Mouse (Mus musculus): ENCODE data around the gene Lrig3. TPM values are rescaled to one million over a fixed set of nuclear protein-coding genes. Genes with fewer than 3 reads are reported as not detected.

Lrig3 gene
- polyA plus RNA-seq (2017; shearing (Covaris generic)), result not detected

DNA sequence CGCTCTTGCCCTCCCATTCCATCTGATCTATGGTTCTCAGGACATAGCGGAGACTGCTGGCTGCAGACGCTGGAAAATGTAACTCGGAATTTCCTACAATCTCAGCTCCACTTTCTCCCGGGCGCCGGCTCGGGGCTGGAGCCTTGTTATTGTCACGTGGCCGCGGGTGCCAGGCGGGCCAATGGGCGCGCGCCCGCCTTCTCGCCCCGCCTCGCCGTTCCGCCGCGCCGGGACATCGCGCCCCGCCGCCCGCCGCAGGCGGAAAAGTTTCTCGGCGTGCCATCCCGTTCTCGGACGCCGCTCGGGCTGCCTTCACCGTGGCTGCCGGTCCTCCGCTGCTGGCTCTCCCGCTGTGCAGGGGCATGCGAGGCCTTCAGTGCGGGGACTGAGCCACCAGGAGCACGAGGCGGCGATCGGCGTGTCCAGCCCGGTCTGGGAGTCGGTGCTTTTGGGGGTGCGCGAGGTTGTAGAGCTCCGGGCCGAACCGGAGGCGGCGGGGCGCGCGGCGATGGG, at the start of gene Lrig3:
TSS of gene Lrig3 (plus strand) at position 201 of the 513 bp plus-strand sequence.
- ATAC-seq, result no peak

DNA sequence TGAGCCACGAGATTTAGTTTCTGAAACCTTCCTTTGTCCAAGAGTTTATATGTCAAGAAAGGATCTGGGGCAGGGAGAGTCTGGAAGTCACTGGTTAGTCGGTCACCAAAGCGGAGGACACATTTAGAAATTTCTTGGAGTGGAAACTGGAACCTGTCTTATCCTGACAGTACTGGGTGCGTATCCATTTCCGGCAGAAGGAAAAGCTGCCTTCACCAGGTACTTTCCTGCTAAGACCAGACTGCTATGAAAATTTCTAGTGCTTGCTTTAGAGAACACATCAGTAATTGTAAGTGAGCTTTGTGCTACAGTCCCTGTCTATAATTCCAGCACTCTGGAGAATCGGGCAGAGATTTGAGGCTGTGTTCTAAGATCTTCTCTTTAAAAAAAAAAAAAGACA, 49.2 kb upstream of the Lrig3 start:
- ATAC-seq, result no peak

DNA sequence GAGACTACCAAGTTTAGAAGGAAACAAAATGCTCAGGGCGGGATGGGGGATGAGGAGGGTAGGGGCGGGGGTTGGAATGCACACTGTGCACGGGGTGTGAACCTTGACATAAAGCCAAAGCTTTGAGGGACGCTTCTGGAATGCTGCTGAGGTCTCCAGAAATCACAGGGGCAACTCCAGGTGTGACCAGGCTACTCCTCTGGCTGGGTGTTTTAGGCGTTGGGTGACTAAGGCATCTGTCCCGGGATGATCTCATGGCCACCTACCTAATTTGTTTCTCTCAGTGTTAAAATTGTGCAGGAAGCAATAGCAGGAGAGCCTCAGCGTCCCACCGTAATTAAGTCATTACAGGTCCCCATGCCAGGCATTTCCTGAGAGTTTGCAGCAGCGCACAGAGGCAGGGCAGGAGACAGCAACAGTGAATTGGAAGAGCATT, 48.5 kb upstream of the Lrig3 start:
- ATAC-seq, result no peak

DNA sequence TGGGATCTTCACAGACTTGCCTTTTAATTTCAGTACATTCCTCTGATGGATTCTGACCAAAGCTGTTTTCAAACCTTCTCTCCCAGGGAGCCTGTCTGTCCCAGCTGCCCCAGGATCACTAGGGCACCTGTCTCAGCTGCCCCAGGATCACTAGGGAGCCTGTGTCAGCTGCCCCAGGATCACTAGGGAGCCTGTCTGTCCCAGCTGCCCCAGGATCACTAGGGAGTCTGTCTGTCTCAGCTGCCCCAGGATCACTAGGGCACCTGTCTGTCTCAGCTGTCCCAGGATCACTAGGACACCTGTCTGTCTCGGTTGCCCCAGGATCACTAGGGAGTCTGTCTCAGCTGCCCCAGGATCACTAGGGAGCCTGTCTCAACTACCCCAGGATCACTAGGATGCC, 47.0 kb upstream of the Lrig3 start:
- no peak for ATAC-seq

DNA sequence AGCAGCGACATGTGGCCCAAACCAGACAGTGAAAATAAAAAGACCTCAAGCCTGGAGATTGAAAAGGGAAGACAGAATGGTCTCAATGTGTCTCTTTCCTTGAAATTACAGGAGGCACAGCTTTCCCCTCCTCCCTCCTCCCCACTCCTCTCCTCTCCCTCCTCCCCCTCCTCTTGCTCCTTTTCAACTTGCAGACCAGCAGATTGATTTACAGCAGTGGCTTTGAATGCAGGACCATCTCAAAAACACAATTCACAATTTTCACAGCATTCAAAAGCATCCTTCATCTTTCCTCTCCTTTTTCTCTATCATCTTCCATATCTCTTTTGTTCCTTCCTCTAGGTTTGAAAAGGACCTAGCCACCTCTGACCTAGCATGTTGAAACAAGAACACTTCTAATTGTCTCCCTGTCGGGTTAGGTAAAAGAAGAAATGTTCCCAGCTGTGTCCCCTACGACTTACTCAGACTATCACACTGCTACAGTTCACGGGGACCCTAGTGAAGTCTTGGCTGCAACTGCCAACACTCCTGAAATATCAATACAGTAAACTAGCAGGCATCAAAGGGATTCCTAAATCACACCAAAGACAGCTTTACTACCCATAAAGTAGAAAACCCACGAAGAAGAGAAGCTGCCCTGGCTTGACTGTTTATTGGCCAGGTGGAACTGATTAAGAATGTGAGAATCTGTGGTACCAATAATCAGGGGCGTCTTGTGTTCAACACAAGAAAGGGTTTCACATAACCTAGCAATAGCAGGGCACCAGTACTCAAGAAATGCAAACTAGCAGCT, 44.1 kb upstream of the Lrig3 start:
- no peak for ATAC-seq

DNA sequence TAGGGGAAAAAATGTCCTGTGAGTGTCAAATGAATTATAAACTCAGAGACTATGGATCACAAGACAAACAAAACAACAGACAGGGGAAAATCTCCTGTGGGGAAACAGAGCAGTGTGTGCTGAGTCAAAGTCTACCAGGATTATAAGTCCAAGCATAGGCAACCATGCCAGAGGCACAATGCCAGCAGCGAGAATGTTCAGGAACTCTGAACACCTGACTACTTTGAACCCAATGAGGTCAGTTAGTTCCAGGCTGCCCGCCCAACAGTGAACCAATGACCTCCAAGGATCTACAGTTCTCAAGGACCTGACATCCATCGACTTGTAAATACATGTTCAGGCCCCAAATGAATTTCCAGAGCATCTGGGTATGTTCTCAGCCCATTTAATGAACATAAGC, 36.0 kb upstream of the Lrig3 start:
- no peak for ATAC-seq

DNA sequence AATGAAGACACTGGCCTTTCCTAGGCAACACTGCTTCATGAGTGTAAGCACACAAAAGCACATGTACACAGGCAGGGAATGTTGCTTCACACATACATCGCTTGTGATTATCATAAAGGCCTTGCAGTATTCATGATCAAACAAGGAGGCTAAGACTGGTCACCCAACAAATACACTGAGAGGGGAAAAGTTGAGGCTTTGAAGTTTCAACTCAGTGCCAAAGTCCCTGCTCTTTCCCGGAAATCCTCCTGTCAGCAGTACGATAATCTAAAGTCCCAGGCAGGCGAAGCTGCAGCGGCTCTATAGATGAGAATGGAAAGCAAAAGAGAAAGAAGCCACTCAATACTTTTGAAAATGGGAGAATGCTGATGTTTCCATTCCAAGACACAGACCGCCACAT, 32.6 kb upstream of the Lrig3 start:
- ATAC-seq, result no peak

DNA sequence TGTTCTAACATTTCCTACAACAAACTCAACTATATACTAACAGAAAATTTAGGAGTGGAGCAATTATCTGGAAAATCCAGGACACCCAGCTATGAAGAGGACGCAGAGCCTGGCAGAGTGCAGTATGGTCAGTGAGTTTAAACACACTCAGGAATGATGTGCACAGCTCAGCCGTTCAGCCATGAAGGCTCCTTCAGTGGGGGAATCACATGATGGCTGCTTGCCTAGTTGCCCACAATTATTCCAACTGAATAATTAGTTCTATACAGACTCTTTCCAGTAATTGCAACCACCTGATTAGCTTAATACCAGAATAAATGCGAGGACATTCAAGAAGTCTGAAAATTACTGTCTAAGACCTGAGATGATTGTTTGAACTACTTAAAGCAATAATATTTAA, 31.9 kb upstream of the Lrig3 start:
- ATAC-seq, result no peak

DNA sequence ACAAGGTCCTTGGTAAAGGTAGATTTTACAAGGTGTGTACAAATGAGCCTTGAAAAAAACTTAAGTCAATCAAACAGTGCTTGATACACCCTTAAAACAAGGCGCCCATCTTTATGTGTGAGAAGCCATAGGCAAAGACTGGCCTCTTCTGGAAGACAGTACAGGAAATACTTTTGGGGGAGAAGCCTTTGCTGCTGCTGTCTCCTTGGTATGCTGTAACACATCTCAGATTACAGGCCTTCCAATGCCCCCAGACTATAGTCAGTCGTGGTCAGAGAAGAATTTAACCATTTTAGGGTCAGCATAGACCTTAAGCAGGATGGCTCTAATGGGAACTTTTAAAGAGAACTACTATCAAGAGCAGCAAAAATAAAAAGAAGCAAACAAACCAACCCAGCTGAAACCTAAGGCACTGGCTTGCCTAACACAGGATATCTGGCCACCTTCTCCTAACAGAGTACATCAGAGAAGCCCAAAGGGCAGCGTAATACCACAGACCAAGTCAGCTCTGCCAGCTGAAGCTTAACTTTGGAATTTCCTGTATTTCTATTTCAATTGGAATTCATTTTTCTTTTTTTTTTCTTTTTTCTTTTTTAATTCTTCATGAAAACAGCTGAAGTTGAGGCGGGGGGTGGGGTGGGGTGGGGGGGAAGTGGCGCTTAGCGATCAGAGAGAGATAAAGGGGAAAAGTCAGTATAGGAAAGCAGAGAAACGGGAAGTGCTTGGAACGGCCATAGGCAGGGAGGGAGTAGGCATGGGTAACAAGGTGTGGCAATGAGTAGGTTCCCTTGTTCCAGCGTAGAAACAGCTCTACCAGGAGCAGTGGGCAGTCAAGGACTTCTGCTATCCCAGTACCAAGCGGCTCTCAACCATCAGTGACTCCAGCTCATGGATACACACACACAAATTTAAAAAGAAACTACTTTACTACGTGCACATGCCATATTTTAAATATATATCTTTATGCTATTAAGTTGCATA, 28.2 kb upstream of the Lrig3 start:
- ATAC-seq, result no peak

DNA sequence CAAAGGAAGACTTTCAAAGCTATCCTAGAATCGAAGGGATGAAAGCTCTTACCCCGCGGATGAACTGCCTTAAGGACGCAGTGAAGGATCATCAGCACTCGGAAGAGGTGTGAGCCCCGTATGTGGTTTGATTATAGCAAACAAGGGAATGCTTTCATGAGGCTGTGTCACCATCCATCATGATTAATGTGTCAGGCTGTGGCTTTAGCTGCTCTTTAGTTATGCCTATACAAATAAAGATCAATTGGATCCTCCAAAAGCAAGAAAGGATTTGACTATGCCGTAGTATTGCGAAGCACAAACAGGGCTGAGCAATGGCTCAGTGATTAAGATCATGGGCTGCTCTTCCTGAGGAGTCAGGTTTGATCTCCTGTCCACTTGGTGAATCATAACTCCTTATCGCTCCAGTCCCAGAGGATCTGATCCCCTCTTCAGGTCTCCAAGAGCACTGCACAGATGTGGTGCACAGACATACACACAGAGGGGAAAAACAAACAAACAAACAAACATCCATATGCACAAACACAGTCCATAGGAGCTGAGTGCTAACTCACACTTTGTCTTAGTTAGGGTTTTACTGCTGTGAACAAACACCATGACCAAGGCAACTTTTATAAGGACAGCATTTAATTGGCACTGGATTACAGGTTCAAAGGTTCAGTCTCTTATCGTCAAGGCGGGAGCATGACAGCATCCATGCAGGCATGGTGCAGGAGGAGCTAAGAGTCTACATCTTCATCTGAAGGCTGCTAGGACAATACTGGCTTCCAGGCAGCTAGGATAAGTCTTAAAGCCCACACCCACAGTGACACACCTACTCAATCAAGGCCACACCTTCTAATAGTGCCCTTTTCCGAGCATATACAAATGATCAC, 27.2 kb upstream of the Lrig3 start:
- ATAC-seq, result no peak

DNA sequence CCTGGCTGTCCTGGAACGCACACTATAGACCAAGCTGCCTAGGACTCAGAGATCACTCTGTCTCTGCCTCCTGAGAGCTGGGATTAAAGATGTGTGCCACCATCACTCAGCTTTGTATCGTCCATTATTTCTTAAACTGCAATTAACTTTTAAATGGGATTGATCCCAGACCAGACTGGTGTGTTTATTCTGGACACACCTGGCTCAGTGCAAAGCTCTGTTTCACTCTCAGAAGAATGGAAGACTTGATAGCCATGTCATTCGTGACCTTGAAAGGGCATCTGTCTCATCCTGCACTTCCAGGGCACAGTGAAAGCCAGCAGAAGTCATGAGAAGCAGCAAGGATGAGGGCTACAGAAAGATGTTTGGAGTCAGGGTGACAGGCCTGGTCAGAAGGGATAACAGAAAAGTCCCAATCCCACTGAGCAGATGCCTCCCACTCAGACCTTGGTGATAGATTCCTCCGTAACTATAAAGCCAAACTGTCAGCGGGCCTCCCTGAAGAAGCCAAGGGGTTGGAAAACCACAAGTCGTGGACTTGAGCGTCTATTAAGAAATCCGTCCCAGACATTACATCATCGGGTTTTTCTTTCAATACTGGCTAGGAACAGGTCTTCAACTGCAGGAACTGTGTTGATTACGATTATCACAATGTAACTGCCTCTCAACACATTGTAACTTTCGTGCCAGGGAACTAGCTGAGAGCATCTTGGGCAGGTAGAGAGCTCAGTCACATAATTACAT, 25.5 kb upstream of the Lrig3 start:
- no peak for ATAC-seq

DNA sequence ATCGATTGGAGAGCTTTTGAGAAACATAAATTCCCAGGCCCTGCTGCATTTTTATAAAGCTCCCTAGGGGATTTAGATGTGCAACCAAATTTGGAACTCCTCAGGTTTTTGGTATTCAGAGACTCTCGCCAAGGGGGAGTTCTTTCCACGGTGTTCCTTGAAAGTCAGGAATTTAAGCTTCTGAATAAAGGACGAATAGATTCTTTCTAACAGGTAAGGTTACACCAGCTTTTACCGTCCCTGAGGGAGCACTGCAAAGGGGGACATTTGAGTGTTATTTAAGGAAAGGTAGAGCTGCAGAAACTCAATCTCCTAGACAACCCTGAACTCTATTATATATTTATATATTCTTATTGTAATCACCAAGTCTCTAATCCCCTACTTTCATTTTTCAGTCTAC, 22.9 kb upstream of the Lrig3 start:
- ATAC-seq, result no peak

DNA sequence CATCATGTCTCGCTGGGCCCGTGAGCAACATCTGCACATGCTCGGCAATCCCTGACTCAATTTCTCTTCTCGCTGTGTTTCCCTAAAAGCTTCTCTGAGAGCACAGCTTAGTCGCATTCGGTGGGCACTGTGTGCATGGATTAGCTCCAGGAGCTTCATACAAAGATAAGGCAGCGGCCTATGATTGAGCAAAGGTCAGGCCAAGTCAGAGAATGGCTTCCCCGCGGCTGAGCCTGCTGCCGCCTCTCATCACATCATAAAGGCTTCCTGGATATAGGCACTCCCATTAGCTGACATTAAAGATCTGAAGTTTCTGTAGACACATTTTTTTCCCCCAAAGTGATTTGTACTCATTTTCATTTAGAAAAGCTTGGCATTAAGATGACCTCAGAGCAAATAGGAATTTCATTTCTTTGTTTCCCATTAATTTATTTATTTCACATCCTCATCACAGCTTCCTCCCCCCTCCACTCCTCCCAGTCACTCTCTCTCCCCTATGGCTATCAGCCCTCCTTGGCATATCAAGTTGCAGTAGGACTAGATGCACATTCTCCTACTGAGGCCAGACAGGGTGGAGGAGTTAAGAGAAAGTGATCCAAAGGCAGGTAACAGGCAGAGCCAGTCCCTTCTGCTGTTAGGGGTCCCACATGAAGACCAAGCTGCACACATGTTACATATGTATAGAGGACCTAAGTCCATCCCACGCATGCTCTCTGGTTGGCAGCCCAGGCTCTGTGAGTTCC, 21.0 kb upstream of the Lrig3 start:
- no peak for ATAC-seq

DNA sequence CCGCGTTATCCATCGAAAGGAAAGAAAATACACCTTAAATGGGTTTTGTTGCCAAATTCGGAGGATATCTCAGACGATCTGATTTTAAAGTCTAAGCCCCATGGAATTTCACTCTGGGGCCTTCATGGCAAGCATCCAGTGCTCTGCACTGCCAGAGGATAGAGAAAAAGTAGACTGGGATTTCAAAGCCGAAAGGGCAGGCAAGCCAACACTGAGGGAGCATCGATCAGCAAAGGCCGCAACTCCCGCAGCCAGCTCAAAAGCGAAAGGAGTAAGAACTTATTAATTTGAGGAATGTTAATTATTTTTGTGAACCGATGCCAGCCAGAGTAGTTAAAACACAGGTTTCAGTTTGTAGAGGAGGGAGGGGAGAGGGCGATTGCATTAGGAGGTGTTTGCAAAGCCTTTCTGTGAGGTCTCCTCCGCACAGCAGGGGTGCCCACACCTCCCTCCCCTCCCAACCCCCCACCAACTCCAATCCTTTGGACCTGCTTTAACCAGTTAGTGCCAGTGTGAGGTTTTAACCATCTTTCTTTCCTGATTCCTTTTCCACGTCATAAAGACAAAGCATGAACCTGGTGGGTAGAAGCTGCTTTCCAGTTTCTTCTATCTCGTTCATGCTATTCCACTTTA, 17.0 kb upstream of the Lrig3 start:
- ATAC-seq, result no peak

DNA sequence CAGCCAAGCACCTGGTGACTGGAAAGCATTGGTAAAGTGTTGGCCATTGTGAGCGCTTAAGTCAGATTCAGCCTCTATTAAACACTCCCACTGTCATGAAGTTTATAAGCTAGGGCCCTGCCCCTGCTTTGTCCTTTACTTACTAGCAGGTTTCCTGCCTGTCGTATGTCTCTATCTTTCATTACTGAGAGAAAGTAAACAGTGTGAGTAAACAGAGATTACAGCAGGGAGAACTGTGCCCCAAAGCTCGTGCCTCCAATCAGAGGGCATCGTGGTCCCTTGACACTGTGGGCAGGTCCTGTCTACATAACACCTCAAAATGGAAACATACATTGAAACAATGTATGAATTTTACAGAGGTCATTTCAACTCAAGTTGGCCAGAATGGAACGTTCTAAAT, 14.3 kb upstream of the Lrig3 start:
- ATAC-seq, result no peak

DNA sequence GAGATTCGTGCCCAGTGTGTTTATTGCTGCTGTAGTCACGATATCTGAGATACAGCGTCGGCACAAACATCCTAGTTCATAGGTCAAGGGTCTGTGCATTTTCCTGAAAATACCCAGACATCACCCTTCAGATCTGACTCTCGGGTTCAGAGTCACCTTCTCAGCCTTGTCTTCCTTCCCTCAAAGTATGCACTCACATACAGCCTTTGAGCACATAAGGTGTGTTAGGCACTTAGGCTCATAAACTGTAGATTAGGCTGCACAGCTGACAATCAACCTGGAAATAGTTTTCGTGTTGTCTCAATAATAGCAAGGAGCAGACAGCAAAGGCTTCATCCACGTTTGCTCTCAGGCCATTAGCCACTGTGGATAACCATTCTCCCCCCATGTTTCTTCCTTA, 11.6 kb upstream of the Lrig3 start:
- ATAC-seq, result no peak

DNA sequence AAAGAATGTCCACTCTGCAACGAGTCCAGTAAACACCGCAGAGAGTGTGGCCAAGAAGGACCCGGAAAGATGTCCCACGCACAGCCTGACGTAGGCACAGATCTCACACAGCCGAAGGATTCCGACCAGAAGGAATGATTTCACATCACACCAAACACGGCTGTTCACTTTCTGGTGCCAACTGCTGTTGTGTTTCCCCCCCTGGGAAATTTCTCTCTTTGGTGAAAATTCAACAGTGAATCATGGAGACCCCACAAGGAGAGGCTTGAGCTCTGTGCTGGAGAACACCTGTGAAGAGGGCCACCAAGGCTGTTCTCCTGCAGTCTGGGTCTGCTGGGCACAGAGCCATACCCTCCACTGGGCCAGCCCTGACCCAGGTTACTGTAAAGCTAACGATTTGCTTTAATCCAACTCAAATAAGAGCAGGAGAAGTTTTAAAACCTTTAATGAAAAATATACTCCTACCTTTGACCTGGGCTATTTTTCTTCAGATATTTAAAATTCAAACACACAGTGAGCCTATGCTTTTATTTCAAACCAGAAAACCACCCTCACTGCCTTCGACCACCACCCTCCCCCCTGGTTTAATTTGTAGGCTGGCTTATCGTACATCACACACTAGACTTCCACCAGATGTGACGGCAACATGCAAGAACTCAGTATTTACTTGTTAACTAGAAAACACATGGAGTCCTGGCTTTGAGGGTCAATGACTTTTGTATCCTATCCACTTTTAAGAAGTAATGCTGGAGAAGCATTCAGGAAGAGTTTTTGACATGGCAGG, 11.0 kb upstream of the Lrig3 start:
- ATAC-seq, result no peak

DNA sequence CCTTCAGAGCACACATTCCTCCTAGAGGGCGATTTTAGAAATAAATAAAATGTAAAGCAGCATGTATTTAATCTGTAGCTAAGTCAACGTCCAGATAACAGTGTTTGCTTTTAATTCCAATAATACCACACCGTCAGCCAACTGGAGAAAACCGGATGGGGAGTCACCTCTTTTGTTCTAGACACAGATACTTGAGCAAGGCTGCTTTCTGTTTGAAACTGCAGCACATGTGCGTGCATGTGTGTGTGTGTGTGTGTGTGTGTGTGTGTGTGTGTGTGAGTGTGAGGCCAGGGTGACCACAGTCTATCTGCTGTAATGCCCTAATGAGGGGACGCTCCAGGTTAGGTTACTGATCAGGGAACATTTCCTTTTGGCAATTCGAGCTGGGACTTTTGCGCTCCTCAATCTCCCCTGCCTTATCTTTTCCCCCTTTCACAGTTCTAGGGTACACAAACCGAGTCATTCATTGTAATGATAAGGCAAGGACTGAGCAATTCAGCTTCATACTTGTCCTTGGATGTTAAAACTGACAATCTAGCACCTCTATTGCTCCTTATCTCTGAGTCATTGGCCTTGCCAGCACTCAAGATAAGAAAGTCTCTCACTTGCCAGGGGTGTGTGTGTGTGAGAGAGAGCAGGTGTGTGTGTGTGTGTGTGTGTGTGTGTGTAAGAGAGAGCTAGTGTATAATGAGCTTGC, 4.4 kb upstream of the Lrig3 start:
- no peak for ATAC-seq

DNA sequence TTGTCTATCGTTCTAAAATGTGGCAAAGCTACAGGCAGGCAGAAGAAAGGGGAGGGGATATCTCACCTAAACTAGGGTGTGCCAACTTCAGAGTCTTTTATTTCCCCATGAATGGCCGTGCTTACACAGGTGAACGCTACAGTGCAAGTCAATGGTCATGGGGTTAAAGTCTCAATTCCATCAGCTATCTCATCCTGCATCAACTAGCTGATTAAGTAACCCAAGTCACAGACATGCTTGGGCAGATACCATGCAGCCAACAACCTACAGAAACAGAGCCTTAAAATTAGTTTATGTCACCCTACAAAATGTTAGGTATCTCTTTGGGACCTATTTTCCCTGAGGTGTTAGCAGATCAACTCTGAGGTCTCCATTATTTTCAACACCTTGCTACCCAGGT, 1.3 kb upstream of the Lrig3 start:
- no peak for ATAC-seq
